Mouse (Mus musculus): ENCODE measurements around the gene Olfr1501. TPM values are rescaled to one million over a fixed set of nuclear protein-coding genes. Genes with fewer than 3 reads are reported as not detected.
"Not testable (repeated sequence)": the region's sequence is repeated elsewhere in the genome, so short reads cannot be mapped to it uniquely, and the experiment has no call there.

The Olfr1501 gene
- polyA plus RNA-seq, 1 experiment from 2014 or later: not detected

DNA sequence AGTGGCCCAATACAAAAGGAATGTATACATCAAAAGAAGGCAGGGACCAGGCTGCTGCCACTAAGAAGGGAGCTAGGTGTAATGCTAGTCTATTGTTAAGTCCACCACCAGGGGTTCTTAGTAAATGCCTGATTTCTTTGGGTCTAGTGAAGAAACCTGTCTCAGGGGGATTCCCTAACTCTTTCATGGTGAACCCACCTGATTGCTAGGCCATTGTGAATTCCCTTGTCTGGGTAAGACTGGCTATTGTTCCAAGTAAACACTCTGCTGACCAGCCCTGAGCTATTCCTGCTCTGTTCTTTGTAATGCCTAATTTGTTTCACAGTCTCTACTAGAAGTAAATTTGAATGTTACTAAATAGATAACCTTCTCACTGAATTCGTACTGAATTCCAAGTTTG, 45.0 kb downstream of the Olfr1501 start:
- H3K9me3 ChIP-seq (ENCODE audit: control insufficient read depth, low read depth, low read length): not testable (repeated sequence)

DNA sequence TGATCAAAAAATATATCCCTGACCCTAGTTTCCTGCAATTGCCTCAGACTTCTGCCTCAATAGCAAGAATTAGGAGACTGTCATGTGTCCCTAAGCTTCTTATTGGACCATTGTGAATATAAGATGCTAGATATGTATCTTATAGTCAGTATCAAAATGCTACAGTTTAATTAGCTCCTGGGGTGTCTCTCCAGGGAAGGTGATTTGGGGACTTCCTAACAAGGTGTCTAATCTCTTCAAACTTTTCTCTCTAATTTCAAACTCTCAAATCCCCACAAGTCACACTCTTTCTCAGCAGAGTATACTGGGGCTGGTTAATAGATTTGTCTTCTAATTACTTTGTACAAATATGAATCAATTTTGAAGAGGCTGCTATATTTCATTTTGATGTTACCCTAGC, 52.4 kb downstream of the Olfr1501 start, which contains the start of gene Olfr1497:
Gene Olfr1497, minus strand, starts transcription at position 101 of the 400 bp plus-strand sequence.
- Histone ChIP-seq H3K4me3 (ENCODE audit: low read depth, low read length) (no peak within 1 kb of the TSS), H3K27ac (ENCODE audit: low read length) (no peak within 1 kb of the TSS), H3K4me1 (ENCODE audit: control insufficient read depth, insufficient read depth, low read length) (no peaks in the 10 kb centered on the region), H3K9me3 (ENCODE audit: control insufficient read depth, low read depth, low read length) (no peaks in the 10 kb centered on the region), H3K36me3 (ENCODE audit: control insufficient read depth, insufficient read depth, low read length) (no peaks in the 10 kb centered on the region), H3K4me2 (replicated peaks; ENCODE audit: low read depth, low read length) (no peak within 1 kb of the TSS), H3K9ac (replicated peaks; ENCODE audit: low read depth, low read length) (no peak within 1 kb of the TSS), H3K27me3 (ENCODE audit: control insufficient read depth, insufficient read depth, low read length) (no peaks in the 10 kb centered on the region)
- no peak for ATAC-seq (ENCODE audit: insufficient number of reproducible peaks, insufficient read depth, low FRiP score, low read depth)

More for the DNA sequence above, 45.0 kb downstream of the Olfr1501 start:
- not testable (repeated sequence) for H3K4me3 ChIP-seq (ENCODE audit: low read depth, low read length); H3K36me3 ChIP-seq (ENCODE audit: control insufficient read depth, insufficient read depth, low read length); H3K27me3 ChIP-seq (ENCODE audit: control insufficient read depth, insufficient read depth, low read length); H3K9ac ChIP-seq (replicated peaks; ENCODE audit: low read depth, low read length); ATAC-seq (ENCODE audit: insufficient number of reproducible peaks, insufficient read depth, low FRiP score, low read depth); H3K27ac ChIP-seq (ENCODE audit: low read length); H3K4me2 ChIP-seq (replicated peaks; ENCODE audit: low read depth, low read length); H3K4me1 ChIP-seq (ENCODE audit: control insufficient read depth, insufficient read depth, low read length)
- 69% methylated on average over 1 of the region's 1 CpGs for WGBS

Other genes starting within 250 kb of the Olfr1501 start
- not detected in 2 replicates for gene Olfr1487, start 233.3 kb downstream of the Olfr1501 start, polyA plus RNA-seq (2014; fragmentation: Nextera tagmentation; extraction: Ambion mirVana)
- not detected in 2 replicates for gene Olfr1489, start 219.1 kb downstream of the Olfr1501 start, polyA plus RNA-seq (2014; fragmentation: Nextera tagmentation; extraction: Ambion mirVana)
- not detected in 2 replicates for gene Olfr1490, start 199.6 kb downstream of the Olfr1501 start, polyA plus RNA-seq (2014; fragmentation: Nextera tagmentation; extraction: Ambion mirVana)
- not detected in 2 replicates for gene Olfr1491, start 153.4 kb downstream of the Olfr1501 start, polyA plus RNA-seq (2014; fragmentation: Nextera tagmentation; extraction: Ambion mirVana)
- not detected in 2 replicates for gene Olfr1493-ps1, start 127.4 kb downstream of the Olfr1501 start, polyA plus RNA-seq (2014; fragmentation: Nextera tagmentation; extraction: Ambion mirVana)
- not detected in 2 replicates for gene Olfr1494, start 111.0 kb downstream of the Olfr1501 start, polyA plus RNA-seq (2014; fragmentation: Nextera tagmentation; extraction: Ambion mirVana)
- not detected in 2 replicates for gene Olfr1495, start 86.1 kb downstream of the Olfr1501 start, polyA plus RNA-seq (2014; fragmentation: Nextera tagmentation; extraction: Ambion mirVana)
- not detected in 2 replicates for gene Olfr1496, start 72.8 kb downstream of the Olfr1501 start, polyA plus RNA-seq (2014; fragmentation: Nextera tagmentation; extraction: Ambion mirVana)
- gene Olfr1497, start 52.5 kb downstream of the Olfr1501 start, polyA plus RNA-seq (2014; fragmentation: Nextera tagmentation; extraction: Ambion mirVana): not detected in 2 replicates
- gene Olfr1499, start 31.2 kb downstream of the Olfr1501 start, polyA plus RNA-seq (2014; fragmentation: Nextera tagmentation; extraction: Ambion mirVana): not detected in 2 replicates
- gene Olfr1500, start 20.2 kb downstream of the Olfr1501 start, polyA plus RNA-seq (2014; fragmentation: Nextera tagmentation; extraction: Ambion mirVana): not detected in 2 replicates
- not detected in 2 replicates for gene Olfr1502, start 11.1 kb upstream of the Olfr1501 start, polyA plus RNA-seq (2014; fragmentation: Nextera tagmentation; extraction: Ambion mirVana)
- gene Olfr1504, start 47.2 kb upstream of the Olfr1501 start, polyA plus RNA-seq (2014; fragmentation: Nextera tagmentation; extraction: Ambion mirVana): not detected in 2 replicates
- not detected in 2 replicates for gene Olfr1505, start 62.8 kb upstream of the Olfr1501 start, polyA plus RNA-seq (2014; fragmentation: Nextera tagmentation; extraction: Ambion mirVana)